Mouse (Mus musculus) kidney, adult 2 months (tissue): ENCODE measurements around the gene Capn11. TPM values are rescaled to one million over a fixed set of nuclear protein-coding genes. Genes with fewer than 3 reads are reported as not detected.

Source experiments
- DNase-seq: peaks from one replicate; pipeline ENCODE4 v3.0.0; 2021
- H3K27ac ChIP-seq: fragments of 200-500 bp; 2 replicates; pipeline ENCODE4 v1.5.1; 2012; ENCODE audit warnings: low read depth, low read length, control low read depth, inconsistent platforms; ENCODE audit not compliant: insufficient read depth
- H3K27me3 ChIP-seq: fragments of 200-500 bp; replicated peaks from 2 replicates; pipeline ENCODE4 v1.6.1; 2012; ENCODE audit warnings: mild to moderate bottlenecking, moderate library complexity, low read length, inconsistent platforms; ENCODE audit not compliant: control insufficient read depth, insufficient read depth
- H3K36me3 ChIP-seq: fragments of 200-500 bp; 2 replicates; pipeline ENCODE4 v1.6.1; 2012; ENCODE audit warnings: mild to moderate bottlenecking, moderate library complexity, low read length, inconsistent platforms; ENCODE audit not compliant: control insufficient read depth, insufficient read depth
- H3K4me1 ChIP-seq: fragments of 200-500 bp; 2 replicates; pipeline ENCODE4 v1.6.1; 2011; ENCODE audit warnings: low read length; ENCODE audit not compliant: control insufficient read depth, insufficient read depth
- H3K4me3 ChIP-seq: fragments of 200-500 bp; 2 replicates; pipeline ENCODE4 v1.5.1; 2011; ENCODE audit warnings: mild to moderate bottlenecking, low read depth, low read length, control low read depth; ENCODE audit not compliant: insufficient read depth
- CTCF ChIP-seq: fragments of 200-500 bp; conservative IDR thresholded peaks from 2 replicates; pipeline ENCODE4 v1.5.1; 2011; ENCODE audit warnings: low read depth, mild to moderate bottlenecking, control low read depth, low read length, moderate library complexity, mixed read lengths; ENCODE audit not compliant: insufficient read depth, insufficient read length
- POLR2A ChIP-seq: fragments of 200-500 bp; IDR thresholded peaks from one replicate; pipeline ENCODE4 v1.6.1; 2011; ENCODE audit warnings: low read depth, low read length, control low read depth
- WGBS: fragments of 180-500 bp; shearing (Covaris S2); methylation state at CpG from one replicate; pipeline ENCODE4 v1.1.7; 2018; 5-methylcytosine and 5-hydroxymethylcytosine counted together
- polyA plus RNA-seq: library from polyadenylated mRNA; depleted of rRNA; stranded (reverse); fragments of >200 nt; gene quantifications from 2 replicates; pipeline ENCODE4 v1.2.3, GENCODE M21; 2012

The Capn11 gene
- polyA plus RNA-seq, 1 experiment: 0.16 TPM

DNA sequence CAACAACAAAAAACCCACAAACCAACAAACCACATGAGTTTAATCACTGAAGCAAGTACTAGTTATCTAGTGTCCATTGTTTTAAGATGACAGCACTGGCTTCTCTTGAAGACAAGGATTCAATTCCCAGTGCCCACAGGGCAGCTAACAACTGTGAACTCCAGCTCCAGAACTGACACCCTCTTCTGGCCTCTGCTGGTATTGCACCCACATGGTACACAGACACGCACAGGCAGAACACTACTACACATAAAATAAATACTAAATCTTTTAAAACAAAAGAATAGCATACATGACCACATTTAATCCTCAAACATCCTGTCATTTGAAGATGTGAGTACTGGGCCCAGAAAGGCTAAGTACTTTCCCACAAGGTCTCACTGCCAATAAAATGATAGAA is 22.5 kb upstream of the Capn11 start:
- WGBS: 100% methylated on average over 1 of the region's 1 CpGs
- no peaks in the 10 kb centered on the region for H3K27me3 ChIP-seq
- no peak for DNase-seq
- H3K4me1 ChIP-seq: no peaks in the 10 kb centered on the region
- H3K36me3 ChIP-seq: no peaks in the 10 kb centered on the region
- no peak overlapping the region for H3K4me3 ChIP-seq
- H3K27ac ChIP-seq: no peak overlapping the region
- no peak for TF ChIP-seq POLR2A
- TF ChIP-seq CTCF: peak; percentile 40

DNA sequence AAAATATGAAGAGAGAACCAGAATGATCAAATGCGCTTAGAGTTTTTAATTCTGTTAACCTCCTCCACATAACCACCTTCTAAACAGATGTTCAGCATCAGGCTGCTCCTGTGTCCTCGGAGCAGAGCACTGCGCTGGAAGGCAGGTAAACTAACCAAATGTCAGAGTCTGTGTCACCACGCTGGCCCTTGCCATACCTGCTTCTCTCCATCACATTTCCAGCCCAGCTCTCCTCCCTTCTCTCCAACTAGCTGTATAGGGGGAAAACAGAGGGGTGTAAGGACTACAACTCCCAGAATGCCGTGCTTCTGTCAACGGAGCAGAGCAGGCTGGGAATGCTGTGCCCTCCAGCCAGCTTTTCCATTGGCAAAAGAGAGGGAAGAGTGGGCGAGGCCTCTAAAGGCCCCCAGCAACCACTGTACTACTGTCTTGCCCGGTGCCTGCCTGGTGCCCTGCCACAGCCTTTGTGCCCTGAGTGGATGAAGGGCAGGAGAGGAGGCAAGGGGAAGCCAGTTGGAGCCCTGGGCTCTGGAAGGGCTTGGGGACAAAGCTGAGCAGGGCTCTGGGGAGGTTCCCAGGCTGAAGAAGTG is 21.4 kb upstream of the Capn11 start:
- DNase-seq: peak; percentile 51
- Histone ChIP-seq H3K27ac (no peak overlapping the region), H3K27me3 (no peaks in the 10 kb centered on the region), H3K4me1 (no peaks in the 10 kb centered on the region), H3K4me3 (no peak overlapping the region), H3K36me3 (no peaks in the 10 kb centered on the region)
- TF ChIP-seq CTCF: no peak
- TF ChIP-seq POLR2A: no peak
- 48% methylated on average over 8 of the region's 8 CpGs for WGBS

DNA sequence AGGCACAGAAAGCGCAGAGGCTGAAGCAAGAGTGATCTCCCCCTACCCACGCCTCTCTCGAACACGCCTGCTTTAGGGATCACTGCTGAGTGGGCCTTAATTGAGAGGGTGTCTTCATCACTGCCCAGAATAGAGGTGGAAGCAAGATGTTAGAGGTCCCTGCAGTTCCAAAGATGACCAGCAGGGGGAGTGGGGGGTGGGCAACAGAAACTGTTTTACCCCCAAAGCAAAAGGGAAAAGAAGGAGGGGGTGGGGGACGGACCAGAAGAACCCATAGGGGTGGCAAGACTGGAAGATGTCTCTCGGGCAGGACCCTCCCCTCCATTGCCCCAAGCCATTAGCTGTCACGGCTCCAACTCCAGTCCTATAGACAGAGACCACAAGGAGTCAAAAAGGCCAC is 19.0 kb upstream of the Capn11 start:
- Histone ChIP-seq H3K36me3 (no peaks in the 10 kb centered on the region), H3K4me3 (no peak overlapping the region), H3K4me1 (no peaks in the 10 kb centered on the region), H3K27me3 (no peaks in the 10 kb centered on the region), H3K27ac (no peak overlapping the region)
- WGBS: 36% methylated on average over 7 of the region's 7 CpGs
- TF ChIP-seq CTCF (peak; percentile 70), POLR2A (no peak)
- peak; percentile 45 for DNase-seq

DNA sequence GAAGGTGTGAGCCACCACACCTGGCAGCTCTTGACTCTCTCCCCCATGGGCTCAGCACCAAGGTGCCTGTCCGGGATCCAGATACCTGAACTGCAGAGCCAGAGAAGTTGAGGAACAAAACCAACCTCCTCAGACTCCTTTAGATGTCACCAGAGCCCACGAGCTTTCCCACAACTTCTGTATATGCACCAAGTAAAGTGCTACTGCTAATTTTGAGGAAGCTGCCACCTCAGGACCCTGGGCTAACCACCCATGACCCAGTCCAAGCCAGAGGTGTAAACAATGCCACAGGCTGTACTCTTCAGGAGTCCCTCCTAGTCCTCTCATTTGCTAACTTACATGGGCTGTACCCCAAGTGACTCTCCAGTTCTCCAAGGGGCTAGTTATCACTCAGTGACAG is 13.5 kb upstream of the Capn11 start:
- WGBS: 91% methylated on average over 2 of the region's 2 CpGs
- no peaks in the 10 kb centered on the region for H3K36me3 ChIP-seq

DNA sequence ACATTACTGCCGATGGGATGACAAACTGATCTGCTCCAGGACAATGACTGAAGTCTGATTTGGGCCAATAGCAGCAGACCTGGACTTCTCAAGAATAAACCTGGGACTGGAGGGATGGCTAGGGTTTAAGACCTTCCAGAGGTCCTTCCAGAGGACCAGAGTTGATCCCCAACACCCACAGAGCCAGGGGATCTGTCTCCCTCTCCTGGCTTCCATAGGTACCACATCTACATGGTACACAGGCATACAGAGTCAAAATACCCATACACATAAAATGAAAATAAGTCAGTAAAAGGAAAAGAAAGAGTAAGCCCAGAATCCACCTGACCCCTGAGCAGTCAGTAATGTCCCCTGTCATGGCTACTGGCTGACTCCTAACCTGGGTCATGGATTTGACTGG is 12.7 kb upstream of the Capn11 start:
- Histone ChIP-seq H3K27ac (no peak overlapping the region), H3K4me3 (no peak overlapping the region), H3K4me1 (no peaks in the 10 kb centered on the region), H3K27me3 (no peaks in the 10 kb centered on the region), H3K36me3 (no peaks in the 10 kb centered on the region)
- WGBS: 92% methylated on average over 1 of the region's 1 CpGs
- TF ChIP-seq CTCF (peak; percentile 41; the same call in 1 of the 2 replicates), POLR2A (no peak)
- DNase-seq: no peak

More for the DNA sequence above, 13.5 kb upstream of the Capn11 start:
- TF ChIP-seq POLR2A (no peak), CTCF (no peak)
- Histone ChIP-seq H3K27ac (no peak overlapping the region), H3K4me1 (no peaks in the 10 kb centered on the region), H3K4me3 (no peak overlapping the region), H3K27me3 (no peaks in the 10 kb centered on the region)
- no peak for DNase-seq

DNA sequence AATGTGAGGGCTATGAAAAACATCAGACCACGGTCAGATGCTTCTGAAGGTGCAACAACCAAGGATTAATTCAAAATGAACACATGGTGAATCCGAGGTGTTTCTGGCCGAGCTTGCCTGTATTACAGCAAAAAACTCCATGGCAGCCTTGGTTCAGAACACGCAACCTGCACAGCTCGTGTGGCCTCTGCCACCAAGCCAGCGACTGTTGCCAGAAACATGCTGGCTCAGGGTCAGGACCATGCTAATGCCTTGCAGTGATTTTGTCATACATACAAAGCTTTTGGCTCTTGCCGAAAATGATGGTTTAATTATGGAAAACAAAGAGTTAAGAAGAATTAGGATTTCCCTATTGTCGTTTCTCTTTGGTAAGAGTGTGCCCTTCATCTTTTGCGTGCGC is 8.9 kb upstream of the Capn11 start:
- Histone ChIP-seq H3K4me1 (0 out of 2 replicates have a peak, but pooled peaks cover 3% of the 10 kb centered on the region), H3K27me3 (no peaks in the 10 kb centered on the region), H3K36me3 (no peaks in the 10 kb centered on the region; the same call in 1 of the 2 replicates), H3K27ac (no peak overlapping the region), H3K4me3 (no peak overlapping the region)
- DNase-seq: no peak
- 91% methylated on average over 10 of the region's 10 CpGs for WGBS
- TF ChIP-seq POLR2A: no peak
- TF ChIP-seq CTCF: no peak

DNA sequence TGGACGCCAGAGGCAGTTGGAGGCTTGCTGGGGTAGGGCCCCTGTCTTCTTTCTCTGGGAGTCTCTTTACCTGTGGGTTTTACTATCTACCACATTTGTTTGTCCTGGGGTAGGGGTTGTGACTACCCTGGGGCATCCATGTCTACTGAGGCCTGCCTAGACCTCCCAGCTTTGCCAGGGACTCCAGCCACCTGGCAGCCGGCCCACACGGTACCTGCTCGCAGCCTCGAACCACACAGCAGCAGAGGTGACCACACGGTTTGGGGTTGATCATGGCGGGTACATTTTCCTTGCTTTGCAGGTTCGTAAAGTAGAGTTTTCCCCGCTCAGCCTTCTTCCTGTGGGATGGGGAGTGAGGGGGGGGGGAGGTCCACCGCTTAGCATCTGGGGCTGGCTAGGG is 8.4 kb upstream of the Capn11 start:
- H3K27me3 ChIP-seq: no peaks in the 10 kb centered on the region
- no peaks in the 10 kb centered on the region; the same call in 1 of the 2 replicates for H3K36me3 ChIP-seq
- no peak overlapping the region for H3K4me3 ChIP-seq
- 88% methylated on average over 10 of the region's 10 CpGs for WGBS
- no peak for DNase-seq
- TF ChIP-seq POLR2A (no peak), CTCF (no peak)
- H3K4me1 ChIP-seq: 0 out of 2 replicates have a peak, but pooled peaks cover 3% of the 10 kb centered on the region
- no peak overlapping the region for H3K27ac ChIP-seq
